Mouse (Mus musculus) stomach, postnatal 0 days (tissue): ENCODE results near the gene Bean1.
A peak's percentile ranks its signal among the peaks of the same experiment; 100 is the strongest.

ENCODE experiments used
- CTCF ChIP-seq: IDR thresholded peaks from 2 replicates; pipeline ENCODE4 v1.5.1; 2016; ENCODE audit warnings: antibody characterized with exemption, low read depth, mild to moderate bottlenecking, moderate library complexity
- EP300 ChIP-seq: optimal IDR thresholded peaks from 2 replicates; pipeline ENCODE3; 2016; ENCODE audit warnings: antibody characterized with exemption

GRCm38 (mm10) chr8:104144434-104145216 is 25.6 kb upstream of the Bean1 start:
- TF ChIP-seq CTCF (peak; percentile 55), EP300 (no peak)
